Mouse (Mus musculus): ENCODE data around the gene Ccdc102a.

- no peak for TF ChIP-seq CTCF (IDR thresholded peaks at IDR 0.05; ENCODE audit: borderline replicate concordance, extremely low read depth, insufficient read depth, insufficient read length)
- TF ChIP-seq POLR2A (IDR thresholded peaks at IDR 0.05; ENCODE audit: borderline replicate concordance, extremely low read depth, insufficient read depth, insufficient read length, poor library complexity, severe bottlenecking), result no peak
Measured at GRCm38 (mm10) chr8:94954368-94954737, 36.5 kb upstream of the Ccdc102a start.
